Mouse (Mus musculus): Measurements from ENCODE around the gene 1600012H06Rik. TPM values are rescaled to one million over a fixed set of nuclear protein-coding genes. Genes with fewer than 3 reads are reported as not detected.
"Not testable (repeated sequence)": the region's sequence is repeated elsewhere in the genome, so short reads cannot be mapped to it uniquely, and the experiment has no call there.

1600012H06Rik gene
- total RNA-seq, 2 experiments from 2014 or later, result 18.5 to 18.8 TPM

- DNase-seq (ENCODE audit: low spot score in 2 of 2), result not testable (repeated sequence)
These were observed 803 bp upstream of the 1600012H06Rik start for GRCm38 (mm10) chr17:14942181-14942580.

DNA sequence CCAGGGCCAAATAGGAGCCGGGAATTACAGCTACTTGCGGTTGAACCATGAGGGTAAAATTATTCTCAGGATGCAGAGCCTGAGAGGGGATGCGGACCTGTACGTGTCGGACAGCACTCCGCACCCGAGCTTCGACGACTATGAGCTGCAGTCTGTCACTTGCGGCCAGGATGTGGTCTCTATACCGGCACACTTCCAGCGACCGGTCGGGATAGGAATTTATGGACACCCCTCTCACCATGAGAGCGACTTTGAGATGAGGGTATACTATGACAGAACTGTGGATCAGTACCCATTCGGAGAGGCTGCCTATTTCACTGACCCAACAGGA is 710 bp downstream of the 1600012H06Rik start:
- peak in 1 of 2 experiments; percentile 27 for DNase-seq (ENCODE audit: low spot score in 2 of 2)

- no peak for DNase-seq (ENCODE audit: low spot score in 2 of 2)
These were observed 1.6 kb downstream of the 1600012H06Rik start for GRCm38 (mm10) chr17:14944551-14944950.

- DNase-seq (ENCODE audit: low spot score in 2 of 2), result no peak
These were observed 6.3 kb downstream of the 1600012H06Rik start for GRCm38 (mm10) chr17:14949161-14949827.

- DNase-seq (ENCODE audit: low spot score in 2 of 2), result no peak
These were observed 10.5 kb downstream of the 1600012H06Rik start for GRCm38 (mm10) chr17:14953452-14953851.

DNA sequence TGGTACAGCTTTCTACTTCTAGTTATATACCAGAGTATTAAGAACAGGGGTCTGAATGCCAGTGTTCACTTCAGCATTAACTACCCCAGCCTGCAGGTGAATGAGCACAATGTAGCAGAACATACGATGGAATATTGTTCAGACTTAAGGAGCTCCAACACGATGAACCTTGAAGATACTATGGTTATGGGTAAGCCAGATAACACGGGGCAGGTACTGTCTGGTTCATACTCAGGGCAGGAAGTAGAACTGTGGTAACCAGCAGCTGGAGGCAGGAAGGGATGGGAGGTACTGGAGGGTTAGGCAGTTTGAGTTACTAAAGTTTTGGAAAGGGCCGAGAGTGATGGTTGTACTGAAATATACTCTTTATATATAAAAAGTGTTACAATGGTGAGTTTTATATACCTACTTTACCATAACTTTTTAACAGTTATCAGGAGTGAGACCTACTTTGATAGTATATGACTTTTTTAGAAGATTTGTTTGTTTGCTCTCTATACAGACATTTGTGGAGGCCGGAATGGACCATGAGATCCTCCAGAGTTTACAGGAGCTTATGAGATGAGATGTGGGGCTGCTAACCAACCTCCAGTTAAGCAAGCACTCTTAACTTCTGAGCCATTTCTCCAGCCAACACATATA is 15.8 kb downstream of the 1600012H06Rik start:
- no peak for DNase-seq (ENCODE audit: low spot score in 2 of 2)

- DNase-seq (ENCODE audit: low spot score in 2 of 2), result no peak
These were observed 17.0 kb downstream of the 1600012H06Rik start for GRCm38 (mm10) chr17:14959979-14960378.

GRCm38 (mm10) chr17:14960520-14960919 is 17.5 kb downstream of the 1600012H06Rik start:
- DNase-seq (ENCODE audit: low spot score in 2 of 2), result no peak

- DNase-seq (ENCODE audit: low spot score in 2 of 2), result peak in 1 of 2 experiments; percentile 11
These were observed 18.1 kb downstream of the 1600012H06Rik start, which contains the start of gene Phf10 for GRCm38 (mm10) chr17:14960951-14961556. Gene Phf10, minus strand, starts transcription at chr17:14961273.

DNA sequence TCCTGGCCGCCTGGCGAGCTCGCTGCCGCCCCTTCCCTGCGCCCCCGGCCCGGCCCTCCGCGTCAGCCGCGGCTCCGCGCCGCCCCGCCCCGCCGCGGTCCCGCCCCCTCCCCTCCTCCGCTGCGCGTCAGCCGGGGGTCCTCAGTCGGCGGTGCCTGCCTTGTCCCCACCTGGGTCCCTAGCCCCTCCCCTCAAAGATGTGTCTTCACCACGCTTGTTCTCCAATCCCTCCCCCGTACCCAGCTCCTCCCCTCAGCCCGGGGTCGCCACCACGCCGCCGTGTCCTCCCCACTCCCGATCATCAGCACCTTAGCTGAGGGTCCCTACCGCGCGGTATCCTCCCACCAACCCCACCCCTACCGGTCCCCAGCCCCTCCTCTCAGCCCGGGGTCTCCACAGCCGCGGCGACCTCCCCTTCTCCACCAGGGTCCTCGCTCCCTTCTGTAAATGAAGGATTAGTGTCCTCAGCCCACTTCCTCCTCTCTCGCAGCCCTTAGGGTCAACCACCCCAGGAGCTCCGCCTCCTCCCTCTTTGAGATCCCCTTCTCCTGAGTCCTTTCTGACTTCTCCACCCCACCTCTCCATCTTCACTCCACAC is 18.7 kb downstream of the 1600012H06Rik start:
- not testable (repeated sequence) for DNase-seq (ENCODE audit: low spot score in 2 of 2)

GRCm38 (mm10) chr17:14968373-14968913 is 25.5 kb downstream of the 1600012H06Rik start:
- not testable (repeated sequence) for DNase-seq (ENCODE audit: low spot score in 2 of 2)

- not testable (repeated sequence) for DNase-seq (ENCODE audit: low spot score in 2 of 2)
These were observed 34.9 kb downstream of the 1600012H06Rik start for GRCm38 (mm10) chr17:14977718-14978361.

DNA sequence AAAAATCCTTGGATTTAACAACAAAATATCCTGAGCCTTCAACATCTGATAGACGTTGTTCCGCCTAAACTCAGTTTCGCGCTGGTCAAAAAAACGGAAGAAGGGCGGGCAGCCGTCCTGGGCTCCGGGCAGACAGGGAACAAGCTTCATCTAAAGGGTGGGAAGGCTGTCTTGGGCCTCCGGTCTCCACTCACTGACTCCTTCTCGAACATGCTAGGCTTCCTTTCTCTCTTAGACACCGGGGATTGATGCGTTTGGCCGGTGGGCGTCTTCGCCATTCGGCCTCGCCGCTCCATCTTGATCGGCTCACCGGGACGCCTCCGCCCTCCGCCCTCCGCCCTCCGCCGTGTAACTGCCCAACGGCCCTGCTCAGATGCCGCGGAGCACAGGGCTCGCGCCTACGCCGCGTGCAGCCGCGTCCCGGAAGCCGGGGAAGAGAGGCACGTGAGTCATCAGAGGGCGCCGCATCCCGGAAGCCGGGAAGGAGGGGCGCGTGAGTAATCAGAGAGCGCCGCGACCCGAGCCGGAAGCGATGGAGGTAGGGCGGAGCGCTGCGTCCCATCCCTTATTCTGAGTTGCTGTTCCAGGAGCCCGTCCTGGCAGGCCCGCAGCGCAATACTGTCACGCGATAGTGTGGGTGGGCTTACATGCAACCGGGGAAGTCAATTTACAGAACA is 35.5 kb downstream of the 1600012H06Rik start, which contains the start of the genes 9030025P20Rik and Gm3417:
9030025P20Rik (plus strand) TSS at position 107 of the 677 bp plus-strand sequence.
Gm3417 (minus strand) TSS at position 429 of the 677 bp plus-strand sequence.
- not testable (repeated sequence) for DNase-seq (ENCODE audit: low spot score in 2 of 2)

DNA sequence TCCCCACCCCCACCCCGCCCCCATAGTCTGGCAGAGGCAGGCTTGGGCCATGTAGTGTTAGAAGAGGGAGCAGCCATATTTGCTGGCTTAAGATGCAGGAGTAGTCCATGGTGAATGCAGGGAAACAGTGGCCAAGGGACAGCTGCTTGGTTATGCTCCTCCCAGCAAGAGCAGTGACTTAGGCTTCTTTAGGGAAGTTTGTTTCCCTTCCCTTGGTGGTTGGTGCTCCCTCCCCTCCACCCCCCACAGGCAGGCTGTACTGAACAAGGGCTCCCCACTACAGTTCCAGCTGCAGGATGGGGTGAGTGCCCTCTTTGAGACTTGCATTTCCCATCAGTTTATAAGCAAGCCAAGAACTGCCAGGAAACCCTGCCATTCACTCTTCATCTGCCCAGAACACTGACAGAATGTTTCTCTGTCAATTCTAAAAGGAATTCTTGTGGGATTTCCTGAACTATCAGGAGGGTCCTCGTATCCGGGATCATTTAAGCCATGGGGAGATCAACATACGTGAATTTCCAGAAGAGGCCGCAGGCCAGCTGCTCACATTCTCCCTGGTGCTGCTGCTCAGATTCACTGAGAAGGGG is 47.2 kb downstream of the 1600012H06Rik start:
- peak in 1 of 2 experiments; percentile 28 for DNase-seq (ENCODE audit: low spot score in 2 of 2)

- DNase-seq (ENCODE audit: low spot score in 2 of 2), result not testable (repeated sequence)
These were observed 49.6 kb downstream of the 1600012H06Rik start for GRCm38 (mm10) chr17:14992522-14993138.

GRCm38 (mm10) chr17:14993139-14993832 is 50.3 kb downstream of the 1600012H06Rik start:
- DNase-seq (ENCODE audit: low spot score in 2 of 2), result not testable (repeated sequence)

- DNase-seq (ENCODE audit: low spot score in 2 of 2), result not testable (repeated sequence)
These were observed 51.2 kb downstream of the 1600012H06Rik start for GRCm38 (mm10) chr17:14994140-14994539.

GRCm38 (mm10) chr17:15000047-15000446 is 57.1 kb downstream of the 1600012H06Rik start:
- not testable (repeated sequence) for DNase-seq (ENCODE audit: low spot score in 2 of 2)

GRCm38 (mm10) chr17:15009088-15009487 is 66.1 kb downstream of the 1600012H06Rik start:
- not testable (repeated sequence) for DNase-seq (ENCODE audit: low spot score in 2 of 2)
